Mouse (Mus musculus): ENCODE measurements around the gene Hapln4. TPM values are rescaled to one million over a fixed set of nuclear protein-coding genes. Genes with fewer than 3 reads are reported as not detected.

The Hapln4 gene
- total and polyA plus RNA-seq, 3 experiments = 0.07 to 0.30 (median 0.20) TPM

- H3K27me3 ChIP-seq (replicated peaks) = peaks cover 7% of the 10 kb centered on the region
Observed at GRCm38 (mm10) chr8:70117611-70118010, 34.4 kb downstream of the Hapln4 start.

GRCm38 (mm10) chr8:70118726-70119700 lies 35.8 kb downstream of the Hapln4 start:
- no peak overlapping the region for H3K9ac ChIP-seq (ENCODE audit: insufficient read depth, low read depth)
- peak; percentile 37 for DNase-seq (ENCODE audit: extremely low read depth)
- dilution Hi-C loops (cut with MboI; ENCODE audit: extremely low pct_ligation_motif_present, extremely low pct_unique_long_range_greater_than_20kb, low sequenced_read_pairs) = no loop called here

More at GRCm38 (mm10) chr8:70117611-70118010, 34.4 kb downstream of the Hapln4 start:
- peaks cover 18 to 64% of the 10 kb centered on the region in 2 experiments for H3K4me1 ChIP-seq (ENCODE audit: control insufficient read depth in 1 of 2, insufficient read depth in 2 of 2)
- TF ChIP-seq MXI1 (IDR thresholded peaks at IDR 0.05; ENCODE audit: low read depth, low read length) = peak; percentile 58
- peak; percentile 95 for TF ChIP-seq SIN3A (IDR thresholded peaks at IDR 0.05; ENCODE audit: low read length)
- TF ChIP-seq TCF12 (IDR thresholded peaks at IDR 0.05; ENCODE audit: low read depth, low read length) = no peak
- no peaks in the 10 kb centered on the region for H3K79me2 ChIP-seq (replicated peaks; ENCODE audit: control insufficient read depth, extremely low read depth, insufficient read depth, poor library complexity, severe bottlenecking)
- in situ Hi-C loops (cut with MboI; ENCODE audit: low pct_ligation_motif_present, low pct_unique_long_range_greater_than_20kb, low sequenced_read_pairs) (no loop called here), dilution Hi-C loops (cut with MboI; ENCODE audit: extremely low pct_ligation_motif_present, extremely low pct_unique_long_range_greater_than_20kb, low sequenced_read_pairs) (no loop called here)
- no peaks in the 10 kb centered on the region for H3K36me3 ChIP-seq (replicated peaks in 1 of 2; ENCODE audit: control insufficient read depth in 1 of 2, insufficient read depth in 1 of 2, low read length in 1 of 2)
- H3K27ac ChIP-seq (ENCODE audit: insufficient read depth, low read depth) = no peak overlapping the region
- no peak overlapping the region for H3K9ac ChIP-seq (ENCODE audit: insufficient read depth, low read depth)
- DNase-seq (ENCODE audit: extremely low read depth) = peak; percentile 78
- no peak overlapping the region for H3K4me2 ChIP-seq (ENCODE audit: insufficient read depth, low read depth, poor library complexity, severe bottlenecking)
- H3K9me3 ChIP-seq (replicated peaks; ENCODE audit: low read length) = no peaks in the 10 kb centered on the region
- H3K4me3 ChIP-seq (replicated peaks in 1 of 3; ENCODE audit: low read depth in 2 of 3, low read length in 2 of 3, poor library complexity in 1 of 3) = no peak overlapping the region

GRCm38 (mm10) chr8:70120667-70121066 lies 37.4 kb downstream of the Hapln4 start, which contains the start of gene Ncan:
Gene Ncan, minus strand, starts transcription at chr8:70120873.
- no peak for DNase-seq (ENCODE audit: extremely low read depth)
- in situ Hi-C loops (cut with MboI; ENCODE audit: low pct_ligation_motif_present, low pct_unique_long_range_greater_than_20kb, low sequenced_read_pairs) (no loop called here), dilution Hi-C loops (cut with MboI; ENCODE audit: extremely low pct_ligation_motif_present, extremely low pct_unique_long_range_greater_than_20kb, low sequenced_read_pairs) (no loop called here)
- peaks cover 10 to 38% of the 10 kb centered on the region in 2 experiments for H3K4me1 ChIP-seq (ENCODE audit: control insufficient read depth in 1 of 2, insufficient read depth in 2 of 2)
- no peak within 1 kb of the TSS for H3K9ac ChIP-seq (ENCODE audit: insufficient read depth, low read depth)
- H3K79me2 ChIP-seq (replicated peaks; ENCODE audit: control insufficient read depth, extremely low read depth, insufficient read depth, poor library complexity, severe bottlenecking) = no peaks in the 10 kb centered on the region
- H3K9me3 ChIP-seq (replicated peaks; ENCODE audit: low read length) = no peaks in the 10 kb centered on the region
- H3K36me3 ChIP-seq (replicated peaks in 1 of 2; ENCODE audit: control insufficient read depth in 1 of 2, insufficient read depth in 1 of 2, low read length in 1 of 2) = no peaks in the 10 kb centered on the region
- H3K4me3 ChIP-seq (replicated peaks in 1 of 3; ENCODE audit: low read depth in 2 of 3, low read length in 2 of 3, poor library complexity in 1 of 3) = no peak within 1 kb of the TSS
- no peak for TF ChIP-seq JUN (IDR thresholded peaks at IDR 0.05; ENCODE audit: insufficient read depth, low read depth, low read length)
- TF ChIP-seq NRF1 (IDR thresholded peaks at IDR 0.05; ENCODE audit: low read depth, low read length) = peak; percentile 71
- no peak within 1 kb of the TSS for H3K27ac ChIP-seq (ENCODE audit: insufficient read depth, low read depth)
- H3K4me2 ChIP-seq (ENCODE audit: insufficient read depth, low read depth, poor library complexity, severe bottlenecking) = no peak within 1 kb of the TSS
- H3K27me3 ChIP-seq (replicated peaks) = peaks cover 7% of the 10 kb centered on the region

More at GRCm38 (mm10) chr8:70118726-70119700, 35.8 kb downstream of the Hapln4 start:
- Histone ChIP-seq H3K79me2 (replicated peaks; ENCODE audit: control insufficient read depth, extremely low read depth, insufficient read depth, poor library complexity, severe bottlenecking) (no peaks in the 10 kb centered on the region), H3K9me3 (replicated peaks; ENCODE audit: low read length) (no peaks in the 10 kb centered on the region), H3K27me3 (replicated peaks) (peaks cover 7% of the 10 kb centered on the region), H3K4me2 (ENCODE audit: insufficient read depth, low read depth, poor library complexity, severe bottlenecking) (no peak overlapping the region), H3K27ac (ENCODE audit: insufficient read depth, low read depth) (no peak overlapping the region), H3K36me3 (replicated peaks in 1 of 2; ENCODE audit: control insufficient read depth in 1 of 2, insufficient read depth in 1 of 2, low read length in 1 of 2) (no peaks in the 10 kb centered on the region), H3K4me1 (ENCODE audit: control insufficient read depth in 1 of 2, insufficient read depth in 2 of 2) (peaks cover 16 to 54% of the 10 kb centered on the region in 2 experiments), H3K4me3 (replicated peaks in 1 of 3; ENCODE audit: low read depth in 2 of 3, low read length in 2 of 3, poor library complexity in 1 of 3) (no peak overlapping the region)
- no peak for TF ChIP-seq MXI1 (IDR thresholded peaks at IDR 0.05; ENCODE audit: low read depth, low read length)
- TF ChIP-seq ZC3H11A (IDR thresholded peaks at IDR 0.05; ENCODE audit: low read depth, low read length) = no peak
- no peak for TF ChIP-seq TBP (conservative IDR thresholded peaks at IDR 0.05; ENCODE audit: low read depth, low read length)
- no peak for TF ChIP-seq RCOR1 (conservative IDR thresholded peaks at IDR 0.05; ENCODE audit: low read depth, low read length)
- no peak for TF ChIP-seq GABPA (IDR thresholded peaks at IDR 0.05; ENCODE audit: insufficient replicate concordance, low read depth, low read length)
- no peak for TF ChIP-seq USF2 (conservative IDR thresholded peaks at IDR 0.05; ENCODE audit: low read depth, low read length)
- TF ChIP-seq KAT2A (IDR thresholded peaks at IDR 0.05; ENCODE audit: insufficient replicate concordance, low read length) = no peak
- no peak for TF ChIP-seq ELF1 (IDR thresholded peaks at IDR 0.05; ENCODE audit: low read depth, low read length)
- no peak for TF ChIP-seq CHD1 (IDR thresholded peaks at IDR 0.05; ENCODE audit: low read depth, low read length)
- no peak for TF ChIP-seq ZNF384 (IDR thresholded peaks at IDR 0.05; ENCODE audit: low read depth, low read length)
- no peak for TF ChIP-seq JUN (IDR thresholded peaks at IDR 0.05; ENCODE audit: insufficient read depth, low read depth, low read length)
- TF ChIP-seq TCF12 (IDR thresholded peaks at IDR 0.05; ENCODE audit: low read depth, low read length) = no peak
- no peak for TF ChIP-seq EP300 (IDR thresholded peaks at IDR 0.05; ENCODE audit: low read length)
- no peak for TF ChIP-seq BHLHE40 (IDR thresholded peaks at IDR 0.05; ENCODE audit: low read depth, low read length)
- in situ Hi-C loops (cut with MboI; ENCODE audit: low pct_ligation_motif_present, low pct_unique_long_range_greater_than_20kb, low sequenced_read_pairs) = no loop called here

Measured in CH12.LX (cell line).